Mouse (Mus musculus) limb, embryonic 11.5 days (tissue): ENCODE results near the gene Sdr9c7. TPM values are rescaled to one million over a fixed set of nuclear protein-coding genes. Genes with fewer than 3 reads are reported as not detected.
"Not testable (repeated sequence)": the region's sequence is repeated elsewhere in the genome, so short reads cannot be mapped to it uniquely, and the experiment has no call there.

Source experiments
- ATAC-seq: fragments of 200-750 bp; cut with Nextera tagmentation; 2 replicates; pipeline ENCODE4 v1.8.0; 2017; ENCODE audit warnings: low read depth; ENCODE audit not compliant: insufficient number of reproducible peaks, low FRiP score, low TSS enrichment
- DNase-seq: peaks from one replicate; pipeline ENCODE4 v3.0.0-alpha.2; 2015; ENCODE audit warnings: low spot score
- H3K27ac ChIP-seq: fragments of 300-500 bp; sonication (generic); replicated peaks from 2 replicates; pipeline ENCODE4 v1.5.1; 2014; ENCODE audit warnings: low read depth, mild to moderate bottlenecking, low read length
- H3K27me3 ChIP-seq: fragments of 300-500 bp; sonication (generic); 2 replicates; pipeline ENCODE4 v1.6.1; 2014; ENCODE audit warnings: mild to moderate bottlenecking, low read length, mixed read lengths; ENCODE audit not compliant: control insufficient read depth, insufficient read depth
- H3K36me3 ChIP-seq: fragments of 300-500 bp; sonication (generic); 2 replicates; pipeline ENCODE4 v1.6.1; 2014; ENCODE audit warnings: mild to moderate bottlenecking, low read length, moderate library complexity, mixed read lengths; ENCODE audit not compliant: control insufficient read depth, insufficient read depth
- H3K4me1 ChIP-seq: fragments of 300-500 bp; sonication (generic); 2 replicates; pipeline ENCODE4 v1.6.1; 2014; ENCODE audit warnings: low read length, mixed read lengths; ENCODE audit not compliant: control insufficient read depth, insufficient read depth
- H3K4me2 ChIP-seq: fragments of 300-500 bp; sonication (generic); 2 replicates; pipeline ENCODE4 v1.6.1; 2014; ENCODE audit warnings: low read depth, mild to moderate bottlenecking, moderate library complexity; ENCODE audit not compliant: severe bottlenecking
- H3K4me3 ChIP-seq: fragments of 300-500 bp; sonication (generic); 2 replicates; pipeline ENCODE4 v1.5.1; 2014; ENCODE audit warnings: low read depth, low read length
- H3K9ac ChIP-seq: fragments of 300-500 bp; sonication (generic); 2 replicates; pipeline ENCODE4 v1.6.1; 2014; ENCODE audit warnings: mild to moderate bottlenecking, low read length
- H3K9me3 ChIP-seq: fragments of 300-500 bp; sonication (generic); 2 replicates; pipeline ENCODE4 v1.6.1; 2016; ENCODE audit warnings: low read length; ENCODE audit not compliant: control insufficient read depth
- WGBS: fragments of 180-500 bp; shearing (Covaris S2); extraction: QIAGEN DNeasy Blood & Tissue Kit; methylation state at CpG from one replicate; pipeline ENCODE4 v1.1.7; 2014; 5-methylcytosine and 5-hydroxymethylcytosine counted together
- polyA plus RNA-seq: library from polyadenylated mRNA; unstranded; fragments of >200 nt; fragmentation: Nextera tagmentation; extraction: Ambion mirVana; gene quantifications from 2 replicates; pipeline ENCODE4 v1.2.1, GENCODE M21; 2014

Gene Sdr9c7
- polyA plus RNA-seq, 1 experiment from 2014 or later, result not detected

DNA sequence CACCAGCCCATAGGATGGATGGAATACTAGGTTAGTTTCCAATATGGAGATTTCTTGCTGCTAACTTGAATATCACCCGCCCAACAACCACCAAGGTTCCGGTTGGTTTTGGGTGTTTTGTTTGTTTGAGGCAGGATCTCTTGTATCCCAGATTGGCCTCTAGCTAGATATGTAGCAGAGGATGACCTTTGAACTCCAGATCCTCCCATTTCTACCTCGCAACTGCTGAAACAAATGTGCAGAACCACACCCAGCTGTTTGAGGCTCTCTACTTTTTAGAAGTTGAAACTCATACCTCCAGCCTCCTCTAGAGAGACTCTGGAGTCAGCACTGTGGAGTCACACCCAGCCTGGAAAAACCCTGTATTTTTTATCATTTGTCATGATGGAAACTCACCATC lies 812 bp upstream of the Sdr9c7 start:
- 82% methylated on average over 3 of the region's 3 CpGs for WGBS
- no peaks in the 10 kb centered on the region for H3K36me3 ChIP-seq
- H3K4me2 ChIP-seq, result no peak overlapping the region
- H3K27ac ChIP-seq, result no peak overlapping the region
- no peak overlapping the region for H3K9ac ChIP-seq
- no peak overlapping the region for H3K4me3 ChIP-seq
- no peaks in the 10 kb centered on the region for H3K27me3 ChIP-seq
- H3K9me3 ChIP-seq, result no peaks in the 10 kb centered on the region
- DNase-seq, result no peak
- ATAC-seq, result no peak
- H3K4me1 ChIP-seq, result no peaks in the 10 kb centered on the region

DNA sequence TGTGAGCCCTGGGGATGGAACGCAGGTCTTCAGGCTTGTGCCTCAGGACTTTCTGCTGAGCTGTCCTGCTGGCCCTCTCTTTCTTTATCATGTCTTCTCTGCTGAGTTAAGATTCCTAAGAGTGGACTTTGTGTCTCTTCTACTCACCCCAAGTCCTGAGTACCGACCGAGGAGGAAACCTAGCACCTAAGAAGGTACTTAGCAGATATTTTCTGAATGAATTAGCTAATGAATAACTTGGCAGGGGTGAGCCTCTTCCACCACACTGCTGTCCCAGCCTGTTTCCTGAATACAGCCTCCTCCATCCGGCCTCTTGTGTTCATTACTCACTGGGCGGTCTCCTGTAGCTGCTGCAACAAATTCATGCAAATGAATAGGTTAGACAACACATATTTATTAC lies 1.5 kb downstream of the Sdr9c7 start:
- no peak overlapping the region for H3K4me3 ChIP-seq
- no peaks in the 10 kb centered on the region for H3K9me3 ChIP-seq
- H3K4me1 ChIP-seq, result no peaks in the 10 kb centered on the region
- H3K27ac ChIP-seq, result no peak overlapping the region
- no peak overlapping the region for H3K4me2 ChIP-seq
- no peak for ATAC-seq
- DNase-seq, result no peak
- H3K36me3 ChIP-seq, result no peaks in the 10 kb centered on the region
- WGBS, result 78% methylated on average over 5 of the region's 5 CpGs
- H3K9ac ChIP-seq, result no peak overlapping the region
- no peaks in the 10 kb centered on the region for H3K27me3 ChIP-seq

DNA sequence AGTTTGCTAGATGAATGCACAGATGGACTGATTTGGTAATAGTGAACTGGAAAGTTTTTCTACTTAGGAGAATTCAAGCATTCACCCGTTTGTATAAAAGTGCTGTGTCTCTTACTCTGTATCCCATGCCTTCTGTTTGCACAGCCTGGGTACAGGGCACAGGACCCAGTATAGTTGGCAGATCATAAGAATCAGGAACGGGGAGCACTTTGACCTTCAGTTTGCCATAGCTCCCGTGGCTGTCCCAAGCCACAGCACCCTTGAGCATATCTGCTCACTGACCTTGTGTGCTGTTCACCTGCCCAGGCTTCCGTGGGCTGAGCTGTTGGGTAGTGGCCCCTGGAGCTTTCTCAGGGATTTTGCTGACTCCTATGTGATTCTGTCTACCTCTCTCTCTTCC lies 3.4 kb downstream of the Sdr9c7 start:
- Histone ChIP-seq H3K4me2 (no peak overlapping the region), H3K9ac (no peak overlapping the region), H3K4me3 (no peak overlapping the region), H3K9me3 (no peaks in the 10 kb centered on the region), H3K27me3 (no peaks in the 10 kb centered on the region), H3K36me3 (no peaks in the 10 kb centered on the region), H3K4me1 (no peaks in the 10 kb centered on the region), H3K27ac (no peak overlapping the region)
- DNase-seq, result no peak
- WGBS, result 90% methylated on average over 4 of the region's 4 CpGs
- ATAC-seq, result no peak

DNA sequence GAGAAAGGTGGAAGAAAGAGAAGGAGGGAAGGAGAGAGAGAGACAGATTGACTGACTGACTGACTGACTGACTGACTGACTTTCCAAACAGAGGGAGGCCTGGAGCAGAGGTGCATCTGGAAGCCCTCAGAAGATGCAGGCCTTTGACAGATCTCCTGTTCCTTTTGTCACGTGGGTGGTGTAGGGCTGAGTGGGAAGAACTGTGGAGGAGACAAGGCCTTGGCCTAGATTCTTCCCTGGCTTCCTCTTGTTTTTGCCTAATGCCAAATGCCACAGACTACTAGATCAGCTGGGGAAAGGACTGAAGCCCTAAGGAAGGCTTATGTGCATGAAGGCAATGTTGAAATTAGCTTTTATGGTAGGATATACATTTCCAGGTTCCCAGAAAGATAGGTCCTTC lies 4.8 kb downstream of the Sdr9c7 start:
- Histone ChIP-seq H3K4me1 (no peaks in the 10 kb centered on the region), H3K9me3 (no peaks in the 10 kb centered on the region), H3K36me3 (no peaks in the 10 kb centered on the region), H3K4me2 (no peak overlapping the region), H3K27ac (no peak overlapping the region), H3K9ac (no peak overlapping the region), H3K4me3 (no peak overlapping the region), H3K27me3 (no peaks in the 10 kb centered on the region)
- 60% methylated on average over 1 of the region's 1 CpGs for WGBS
- DNase-seq, result no peak
- no peak for ATAC-seq

DNA sequence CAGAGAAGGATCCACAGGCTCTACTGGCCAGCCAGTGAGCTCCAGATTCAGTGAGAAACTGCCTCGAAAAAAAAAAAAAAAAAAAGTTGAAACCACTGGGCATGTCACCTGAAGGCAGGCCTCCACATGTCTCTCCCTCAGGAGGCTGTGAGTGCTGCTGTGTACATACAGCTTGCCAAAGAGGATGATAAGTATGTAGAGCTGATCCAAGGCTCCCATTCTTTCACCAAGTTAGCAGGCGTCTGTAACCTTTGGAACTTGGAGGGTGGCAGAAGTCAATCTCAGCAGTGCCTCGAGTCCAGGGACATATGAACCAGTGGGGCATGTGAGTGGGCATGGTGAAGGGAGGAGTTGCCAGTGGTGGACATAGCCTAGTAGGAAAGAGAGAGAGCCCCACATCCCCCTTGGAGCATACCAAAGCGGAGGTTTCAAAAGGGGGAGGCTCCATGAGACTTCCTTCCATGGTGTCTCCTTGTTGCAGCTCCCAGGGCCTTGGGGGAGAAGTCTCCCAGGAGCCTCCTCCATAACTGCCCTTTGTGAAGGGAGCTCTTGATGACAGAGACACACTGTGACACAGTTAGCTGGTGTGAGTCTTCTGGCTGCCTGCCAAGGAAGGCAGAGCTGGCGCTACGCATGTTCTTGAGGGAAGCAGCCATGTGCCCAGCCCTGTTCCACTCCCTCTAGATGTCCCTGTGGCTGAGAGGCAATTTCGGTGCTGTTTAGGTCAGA lies 6.6 kb downstream of the Sdr9c7 start:
- Histone ChIP-seq H3K4me2 (no peak overlapping the region), H3K27ac (no peak overlapping the region), H3K4me3 (no peak overlapping the region), H3K9ac (no peak overlapping the region), H3K27me3 (no peaks in the 10 kb centered on the region), H3K36me3 (no peaks in the 10 kb centered on the region), H3K9me3 (no peaks in the 10 kb centered on the region), H3K4me1 (no peaks in the 10 kb centered on the region)
- ATAC-seq (no peak), DNase-seq (no peak)
- 74% methylated on average over 7 of the region's 7 CpGs for WGBS

DNA sequence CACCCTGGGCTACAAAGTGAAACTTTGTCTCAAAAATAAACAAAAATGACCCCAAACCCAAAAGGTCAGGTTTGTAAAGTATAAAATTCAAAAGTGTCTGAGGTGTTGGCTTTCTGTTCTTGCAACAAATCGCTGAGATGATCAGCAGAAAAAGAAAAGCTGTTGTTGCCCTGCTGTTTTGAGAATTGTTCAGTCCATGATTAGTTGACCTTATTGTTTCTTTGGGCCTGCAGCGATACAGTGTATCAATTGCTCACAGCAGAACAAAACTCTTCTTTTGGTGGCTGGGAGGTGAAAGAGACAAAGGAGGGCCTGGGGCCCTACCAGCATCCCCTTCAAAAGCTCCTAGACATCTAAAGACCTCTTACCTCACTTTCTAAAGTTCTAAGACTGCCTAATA lies 7.8 kb downstream of the Sdr9c7 start:
- Histone ChIP-seq H3K9me3 (no peaks in the 10 kb centered on the region), H3K4me3 (no peak overlapping the region), H3K36me3 (no peaks in the 10 kb centered on the region), H3K27ac (no peak overlapping the region), H3K4me1 (no peaks in the 10 kb centered on the region), H3K27me3 (no peaks in the 10 kb centered on the region), H3K4me2 (no peak overlapping the region), H3K9ac (no peak overlapping the region)
- DNase-seq (no peak), ATAC-seq (no peak)
- WGBS, result 86% methylated on average over 2 of the region's 2 CpGs

DNA sequence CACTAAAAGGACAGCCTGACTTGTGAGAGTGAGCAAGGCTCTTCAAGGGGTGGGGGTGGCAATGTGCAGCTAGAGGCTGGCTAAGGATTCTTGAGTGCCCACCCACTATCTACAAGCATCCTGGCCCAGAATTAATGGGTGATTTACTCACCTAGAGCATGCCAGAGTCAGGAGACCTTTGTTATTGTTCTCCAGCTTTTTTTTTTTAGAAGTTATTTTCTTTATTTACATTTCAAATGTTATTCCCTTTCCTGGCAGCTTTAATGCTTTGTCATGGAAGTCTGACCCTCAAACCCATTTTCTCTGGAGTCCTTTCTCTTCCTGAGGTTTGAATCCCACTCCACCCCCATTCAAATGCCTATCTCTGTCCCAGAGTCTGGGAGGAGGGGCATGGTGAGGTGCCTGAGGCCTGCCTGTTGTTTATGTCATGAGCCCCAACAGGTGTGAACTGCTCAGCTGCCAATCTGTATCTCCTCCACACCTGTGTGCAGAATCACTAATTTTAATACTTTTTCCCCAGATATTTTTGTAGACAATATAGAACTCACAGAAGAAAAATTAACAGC lies 9.2 kb downstream of the Sdr9c7 start:
- no peak for DNase-seq
- Histone ChIP-seq H3K9ac (no peak overlapping the region), H3K9me3 (no peaks in the 10 kb centered on the region), H3K27me3 (no peaks in the 10 kb centered on the region), H3K27ac (no peak overlapping the region), H3K4me2 (no peak overlapping the region), H3K36me3 (no peaks in the 10 kb centered on the region), H3K4me1 (no peaks in the 10 kb centered on the region), H3K4me3 (no peak overlapping the region)
- no peak for ATAC-seq

DNA sequence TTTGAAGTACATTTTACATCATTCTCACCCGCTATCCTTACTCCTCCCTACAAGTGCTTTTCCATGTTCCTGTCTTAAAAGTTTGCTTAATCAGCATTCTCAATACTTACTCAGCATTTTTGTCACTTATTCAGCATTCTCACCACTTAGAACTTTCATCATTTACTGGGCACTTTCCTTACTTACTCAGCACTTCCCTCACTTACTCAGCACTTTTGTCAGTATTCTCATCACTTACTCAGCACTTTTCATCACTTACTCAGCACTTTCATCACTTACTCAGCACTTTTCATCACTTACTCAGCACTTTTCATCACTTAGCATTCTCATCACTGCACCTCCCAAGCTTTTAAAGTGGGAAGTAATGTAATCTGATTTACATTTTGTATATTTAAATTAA lies 17.3 kb downstream of the Sdr9c7 start:
- no peaks in the 10 kb centered on the region for H3K4me1 ChIP-seq
- no peak overlapping the region for H3K27ac ChIP-seq
- H3K27me3 ChIP-seq, result no peaks in the 10 kb centered on the region
- H3K4me3 ChIP-seq, result no peak overlapping the region
- H3K9ac ChIP-seq, result no peak overlapping the region
- no peaks in the 10 kb centered on the region for H3K9me3 ChIP-seq
- WGBS, result 98% methylated on average over 1 of the region's 1 CpGs
- no peak for DNase-seq
- no peak for ATAC-seq
- no peaks in the 10 kb centered on the region for H3K36me3 ChIP-seq
- no peak overlapping the region for H3K4me2 ChIP-seq

DNA sequence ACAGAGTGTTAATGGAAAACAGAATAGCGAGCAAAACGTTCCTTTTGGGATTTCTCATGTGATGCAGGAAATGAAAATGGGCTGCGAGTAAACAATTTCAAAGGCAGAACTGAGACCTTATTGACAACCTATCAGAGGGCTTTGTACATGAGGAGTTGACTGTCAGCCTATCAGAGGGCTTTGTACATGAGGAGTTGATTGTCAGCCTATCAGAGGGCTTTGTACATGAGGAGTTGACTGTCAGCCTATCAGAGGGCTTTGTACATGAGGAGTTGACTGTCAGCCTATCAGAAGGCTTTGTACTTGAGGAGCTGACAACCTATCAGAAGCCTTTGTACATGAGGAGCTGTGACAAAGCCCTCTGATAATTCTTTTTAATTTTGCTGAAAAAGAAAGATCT lies 18.9 kb downstream of the Sdr9c7 start:
- H3K9ac ChIP-seq, ATAC-seq, H3K27ac ChIP-seq, H3K36me3 ChIP-seq, DNase-seq, H3K27me3 ChIP-seq, H3K4me1 ChIP-seq, H3K4me3 ChIP-seq, H3K4me2 ChIP-seq, H3K9me3 ChIP-seq: not testable (repeated sequence)
- WGBS, result 70% methylated on average over 3 of the region's 3 CpGs
